Mouse (Mus musculus): ENCODE measurements at regions not wholly inside any gene's neighbourhood (a gene's known extent, or its start where the extent isn't known, plus 50 kb on each side); places are given as distances from the start of the nearest gene placed in this dataset.

GRCm38 (mm10) chr6:112152535-112153364 lies 120.8 kb upstream of the Lmcd1 start:
- 58% methylated on average over 10 of the region's 10 CpGs for WGBS
- H3K27me3 ChIP-seq (ENCODE audit: control insufficient read depth, insufficient read depth, low read length), result no peaks in the 10 kb centered on the region
- H3K27ac ChIP-seq (ENCODE audit: low read length), result no peak overlapping the region
- no peak overlapping the region for H3K4me3 ChIP-seq (replicated peaks; ENCODE audit: low read length)
- no peaks in the 10 kb centered on the region for H3K9me3 ChIP-seq (replicated peaks; ENCODE audit: control insufficient read depth, low read length)
- H3K36me3 ChIP-seq (ENCODE audit: control insufficient read depth, insufficient read depth, low read length), result no peaks in the 10 kb centered on the region
- no peak overlapping the region for H3K9ac ChIP-seq (ENCODE audit: low read length)
- no peak overlapping the region for H3K4me2 ChIP-seq (ENCODE audit: low read depth, low read length)
- no peak for ATAC-seq (ENCODE audit: insufficient read depth, low FRiP score)
- no peaks in the 10 kb centered on the region for H3K4me1 ChIP-seq (ENCODE audit: control insufficient read depth, insufficient read depth, low read length)

- no peaks in the 10 kb centered on the region for H3K4me1 ChIP-seq (ENCODE audit: control insufficient read depth, insufficient read depth, low read length)
- no peak overlapping the region for H3K27ac ChIP-seq (ENCODE audit: low read length)
- no peak overlapping the region for H3K4me2 ChIP-seq (ENCODE audit: low read depth, low read length)
- no peaks in the 10 kb centered on the region for H3K36me3 ChIP-seq (ENCODE audit: control insufficient read depth, insufficient read depth, low read length)
- no peak overlapping the region for H3K4me3 ChIP-seq (replicated peaks; ENCODE audit: low read length)
- H3K27me3 ChIP-seq (ENCODE audit: control insufficient read depth, insufficient read depth, low read length), result no peaks in the 10 kb centered on the region
- WGBS, result 78% methylated on average over 3 of the region's 3 CpGs
- H3K9me3 ChIP-seq (replicated peaks; ENCODE audit: control insufficient read depth, low read length), result no peaks in the 10 kb centered on the region
- ATAC-seq (ENCODE audit: insufficient read depth, low FRiP score), result no peak
- no peak overlapping the region for H3K9ac ChIP-seq (ENCODE audit: low read length)
These were observed 106.1 kb upstream of the Lmcd1 start for GRCm38 (mm10) chr6:112167487-112167886.

GRCm38 (mm10) chr6:112176344-112176743 lies 97.2 kb upstream of the Lmcd1 start:
- H3K4me3 ChIP-seq (replicated peaks; ENCODE audit: low read length), result no peak overlapping the region
- no peak overlapping the region for H3K9ac ChIP-seq (ENCODE audit: low read length)
- H3K36me3 ChIP-seq (ENCODE audit: control insufficient read depth, insufficient read depth, low read length), result no peaks in the 10 kb centered on the region
- 35% methylated on average over 2 of the region's 2 CpGs for WGBS
- H3K9me3 ChIP-seq (replicated peaks; ENCODE audit: control insufficient read depth, low read length), result no peaks in the 10 kb centered on the region
- H3K4me1 ChIP-seq (ENCODE audit: control insufficient read depth, insufficient read depth, low read length), result no peaks in the 10 kb centered on the region
- H3K4me2 ChIP-seq (ENCODE audit: low read depth, low read length), result no peak overlapping the region
- H3K27me3 ChIP-seq (ENCODE audit: control insufficient read depth, insufficient read depth, low read length), result no peaks in the 10 kb centered on the region
- ATAC-seq (ENCODE audit: insufficient read depth, low FRiP score), result no peak
- no peak overlapping the region for H3K27ac ChIP-seq (ENCODE audit: low read length)

GRCm38 (mm10) chr6:112187636-112188035 lies 85.9 kb upstream of the Lmcd1 start:
- WGBS, result 93% methylated on average over 2 of the region's 2 CpGs
- H3K27me3 ChIP-seq (ENCODE audit: control insufficient read depth, insufficient read depth, low read length), result no peaks in the 10 kb centered on the region
- no peaks in the 10 kb centered on the region for H3K9me3 ChIP-seq (replicated peaks; ENCODE audit: control insufficient read depth, low read length)
- H3K4me3 ChIP-seq (replicated peaks; ENCODE audit: low read length), result no peak overlapping the region
- H3K4me2 ChIP-seq (ENCODE audit: low read depth, low read length), result no peak overlapping the region
- no peak overlapping the region for H3K27ac ChIP-seq (ENCODE audit: low read length)
- H3K36me3 ChIP-seq (ENCODE audit: control insufficient read depth, insufficient read depth, low read length), result no peaks in the 10 kb centered on the region
- no peaks in the 10 kb centered on the region for H3K4me1 ChIP-seq (ENCODE audit: control insufficient read depth, insufficient read depth, low read length)
- ATAC-seq (ENCODE audit: insufficient read depth, low FRiP score), result no peak
- H3K9ac ChIP-seq (ENCODE audit: low read length), result no peak overlapping the region

- Histone ChIP-seq H3K36me3 (ENCODE audit: control insufficient read depth, insufficient read depth, low read length) (no peaks in the 10 kb centered on the region), H3K27me3 (ENCODE audit: control insufficient read depth, insufficient read depth, low read length) (no peaks in the 10 kb centered on the region)
These were observed 82.5 kb upstream of the Lmcd1 start for GRCm38 (mm10) chr6:112191032-112191431.

GRCm38 (mm10) chr6:112197445-112197844 lies 76.1 kb upstream of the Lmcd1 start:
- WGBS, result 9% methylated on average over 16 of the region's 16 CpGs
- peak; percentile 56 for ATAC-seq (ENCODE audit: insufficient read depth, low FRiP score)
- Histone ChIP-seq H3K9me3 (replicated peaks; ENCODE audit: control insufficient read depth, low read length) (no peaks in the 10 kb centered on the region), H3K4me1 (ENCODE audit: control insufficient read depth, insufficient read depth, low read length) (no peaks in the 10 kb centered on the region), H3K9ac (ENCODE audit: low read length) (no peak overlapping the region), H3K27me3 (ENCODE audit: control insufficient read depth, insufficient read depth, low read length) (no peaks in the 10 kb centered on the region), H3K27ac (ENCODE audit: low read length) (no peak overlapping the region), H3K4me3 (replicated peaks; ENCODE audit: low read length) (peak overlapping the region; percentile 18; the same call in 1 of the 2 replicates), H3K36me3 (ENCODE audit: control insufficient read depth, insufficient read depth, low read length) (no peaks in the 10 kb centered on the region), H3K4me2 (ENCODE audit: low read depth, low read length) (peak overlapping the region; percentile 40)

More at GRCm38 (mm10) chr6:112191032-112191431, 82.5 kb upstream of the Lmcd1 start:
- H3K4me2 ChIP-seq (ENCODE audit: low read depth, low read length), result no peak overlapping the region
- no peak overlapping the region for H3K4me3 ChIP-seq (replicated peaks; ENCODE audit: low read length)
- no peak overlapping the region for H3K9ac ChIP-seq (ENCODE audit: low read length)
- 43% methylated on average over 6 of the region's 6 CpGs for WGBS
- ATAC-seq (ENCODE audit: insufficient read depth, low FRiP score), result no peak
- no peak overlapping the region for H3K27ac ChIP-seq (ENCODE audit: low read length)
- H3K4me1 ChIP-seq (ENCODE audit: control insufficient read depth, insufficient read depth, low read length), result no peaks in the 10 kb centered on the region
- no peaks in the 10 kb centered on the region for H3K9me3 ChIP-seq (replicated peaks; ENCODE audit: control insufficient read depth, low read length)

- Histone ChIP-seq H3K27me3 (ENCODE audit: control insufficient read depth, insufficient read depth, low read length) (no peaks in the 10 kb centered on the region), H3K9ac (ENCODE audit: low read length) (no peak overlapping the region), H3K4me1 (ENCODE audit: control insufficient read depth, insufficient read depth, low read length) (no peaks in the 10 kb centered on the region), H3K9me3 (replicated peaks; ENCODE audit: control insufficient read depth, low read length) (no peaks in the 10 kb centered on the region), H3K36me3 (ENCODE audit: control insufficient read depth, insufficient read depth, low read length) (no peaks in the 10 kb centered on the region), H3K4me3 (replicated peaks; ENCODE audit: low read length) (no peak overlapping the region), H3K4me2 (ENCODE audit: low read depth, low read length) (no peak overlapping the region), H3K27ac (ENCODE audit: low read length) (no peak overlapping the region)
- no peak for ATAC-seq (ENCODE audit: insufficient read depth, low FRiP score)
- WGBS, result 73% methylated on average over 4 of the region's 4 CpGs
These were observed 74.3 kb upstream of the Lmcd1 start for GRCm38 (mm10) chr6:112199241-112199640.

GRCm38 (mm10) chr6:112202120-112202519 lies 71.4 kb upstream of the Lmcd1 start:
- ATAC-seq (ENCODE audit: insufficient read depth, low FRiP score), result no peak
- Histone ChIP-seq H3K27me3 (ENCODE audit: control insufficient read depth, insufficient read depth, low read length) (no peaks in the 10 kb centered on the region), H3K4me1 (ENCODE audit: control insufficient read depth, insufficient read depth, low read length) (no peaks in the 10 kb centered on the region), H3K36me3 (ENCODE audit: control insufficient read depth, insufficient read depth, low read length) (no peaks in the 10 kb centered on the region), H3K9me3 (replicated peaks; ENCODE audit: control insufficient read depth, low read length) (no peaks in the 10 kb centered on the region), H3K4me2 (ENCODE audit: low read depth, low read length) (no peak overlapping the region), H3K4me3 (replicated peaks; ENCODE audit: low read length) (no peak overlapping the region), H3K9ac (ENCODE audit: low read length) (no peak overlapping the region), H3K27ac (ENCODE audit: low read length) (no peak overlapping the region)
- WGBS, result 75% methylated on average over 4 of the region's 4 CpGs

GRCm38 (mm10) chr6:112203321-112203720 lies 70.2 kb upstream of the Lmcd1 start:
- no peaks in the 10 kb centered on the region for H3K9me3 ChIP-seq (replicated peaks; ENCODE audit: control insufficient read depth, low read length)
- 22% methylated on average over 2 of the region's 2 CpGs for WGBS
- no peaks in the 10 kb centered on the region for H3K4me1 ChIP-seq (ENCODE audit: control insufficient read depth, insufficient read depth, low read length)
- no peak overlapping the region for H3K4me2 ChIP-seq (ENCODE audit: low read depth, low read length)
- H3K27me3 ChIP-seq (ENCODE audit: control insufficient read depth, insufficient read depth, low read length), result no peaks in the 10 kb centered on the region
- no peak overlapping the region for H3K9ac ChIP-seq (ENCODE audit: low read length)
- H3K27ac ChIP-seq (ENCODE audit: low read length), result no peak overlapping the region
- ATAC-seq (ENCODE audit: insufficient read depth, low FRiP score), result no peak
- no peaks in the 10 kb centered on the region for H3K36me3 ChIP-seq (ENCODE audit: control insufficient read depth, insufficient read depth, low read length)
- H3K4me3 ChIP-seq (replicated peaks; ENCODE audit: low read length), result no peak overlapping the region
